Mouse (Mus musculus) midbrain, postnatal 0 days (tissue): ENCODE measurements around the gene Patz1. TPM values are rescaled to one million over a fixed set of nuclear protein-coding genes. Genes with fewer than 3 reads are reported as not detected.

Experiments used
- ATAC-seq: fragments of 200-750 bp; cut with Nextera tagmentation; 2 replicates; pipeline ENCODE4 v1.8.0; 2017; ENCODE audit warnings: moderate number of reproducible peaks, mild to moderate bottlenecking, moderate TSS enrichment, moderate library complexity; ENCODE audit not compliant: low FRiP score
- DNase-seq: peaks from one replicate; pipeline ENCODE4 v3.0.0-alpha.2; 2015; ENCODE audit warnings: low spot score
- H3K27ac ChIP-seq: fragments of 300-500 bp; sonication (generic); 2 replicates; pipeline ENCODE4 v1.5.1; 2014; ENCODE audit warnings: low read depth, mild to moderate bottlenecking, low read length, mixed read lengths
- H3K27me3 ChIP-seq: fragments of 300-500 bp; sonication (generic); 2 replicates; pipeline ENCODE4 v1.6.1; 2014; ENCODE audit warnings: low read length, control low read depth, mixed read lengths; ENCODE audit not compliant: insufficient read depth
- H3K36me3 ChIP-seq: fragments of 300-500 bp; sonication (generic); 2 replicates; pipeline ENCODE4 v1.6.1; 2014; ENCODE audit warnings: low read length, control low read depth, mixed read lengths; ENCODE audit not compliant: insufficient read depth
- H3K4me1 ChIP-seq: fragments of 300-500 bp; sonication (generic); 2 replicates; pipeline ENCODE4 v1.6.1; 2014; ENCODE audit warnings: mild to moderate bottlenecking, control low read depth, antibody characterized with exemption, low read length, mixed read lengths; ENCODE audit not compliant: insufficient read depth
- H3K4me2 ChIP-seq: fragments of 300-500 bp; sonication (generic); 2 replicates; pipeline ENCODE4 v1.6.1; 2014; ENCODE audit warnings: low read depth, mild to moderate bottlenecking, low read length, mixed read lengths; ENCODE audit not compliant: poor library complexity, severe bottlenecking
- H3K4me3 ChIP-seq: fragments of 300-500 bp; sonication (generic); 2 replicates; pipeline ENCODE4 v1.5.1; 2014; ENCODE audit warnings: low read depth, mild to moderate bottlenecking, low read length, moderate library complexity
- H3K9ac ChIP-seq: fragments of 300-500 bp; sonication (generic); replicated peaks from 2 replicates; pipeline ENCODE4 v1.6.1; 2014; ENCODE audit warnings: mild to moderate bottlenecking, low read length, moderate library complexity, mixed read lengths; ENCODE audit not compliant: poor library complexity, severe bottlenecking
- H3K9me3 ChIP-seq: fragments of 300-500 bp; sonication (generic); 2 replicates; pipeline ENCODE4 v1.6.1; 2016; ENCODE audit warnings: low read length, control low read depth
- CTCF ChIP-seq: IDR thresholded peaks from 2 replicates; pipeline ENCODE4 v1.5.1; 2016; ENCODE audit warnings: antibody characterized with exemption, mild to moderate bottlenecking
- WGBS: fragments of 180-500 bp; shearing (Covaris S2); extraction: QIAGEN DNeasy Blood & Tissue Kit; methylation state at CpG from one replicate; pipeline ENCODE4 v1.1.7; 2014; 5-methylcytosine and 5-hydroxymethylcytosine counted together
- polyA plus RNA-seq: library from polyadenylated mRNA; unstranded; fragments of >200 nt; fragmentation: Nextera tagmentation; extraction: Ambion mirVana; gene quantifications from 2 replicates; pipeline ENCODE4 v1.2.1, GENCODE M21; 2015
- total RNA-seq: library from RNA; depleted of rRNA; stranded (reverse); fragments of >200 nt; gene quantifications from 2 replicates; pipeline ENCODE4 v1.2.3, GENCODE M21; 2014

Gene Patz1
- total and polyA plus RNA-seq, 2 experiments from 2014 or later = 39.3 to 79.3 TPM

GRCm38 (mm10) chr11:3289803-3290639 is 1.3 kb downstream of the Patz1 start:
- Histone ChIP-seq H3K4me1 (peaks cover 11% of the 10 kb centered on the region; the same call in 1 of the 2 replicates), H3K27ac (peak overlapping the region; percentile 100), H3K9me3 (no peaks in the 10 kb centered on the region), H3K4me2 (peak overlapping the region; percentile 100), H3K27me3 (no peaks in the 10 kb centered on the region), H3K36me3 (peaks cover 17% of the 10 kb centered on the region), H3K9ac (peak overlapping the region; percentile 84), H3K4me3 (peak overlapping the region; percentile 79)
- DNase-seq = peak; percentile 95
- under 1% methylated on average over 66 of the region's 92 CpGs for WGBS
- ATAC-seq = peak; percentile 76
- TF ChIP-seq CTCF = peak; percentile 67

- Histone ChIP-seq H3K9ac (peak overlapping the region; percentile 84), H3K4me3 (peak overlapping the region; percentile 79), H3K27me3 (no peaks in the 10 kb centered on the region), H3K36me3 (peaks cover 22% of the 10 kb centered on the region), H3K4me1 (peaks cover 11% of the 10 kb centered on the region; the same call in 1 of the 2 replicates), H3K27ac (peak overlapping the region; percentile 100), H3K9me3 (no peaks in the 10 kb centered on the region), H3K4me2 (peak overlapping the region; percentile 100)
- under 1% methylated on average over 50 of the region's 50 CpGs for WGBS
- ATAC-seq (peak; percentile 0; the same call in 1 of the 2 replicates), DNase-seq (peak; percentile 53)
- no peak for TF ChIP-seq CTCF
Observed at GRCm38 (mm10) chr11:3290640-3291310, 2.1 kb downstream of the Patz1 start.

- Histone ChIP-seq H3K4me1 (peaks cover 11% of the 10 kb centered on the region; the same call in 1 of the 2 replicates), H3K9me3 (no peaks in the 10 kb centered on the region), H3K9ac (peak overlapping the region; percentile 84), H3K27me3 (no peaks in the 10 kb centered on the region), H3K36me3 (peaks cover 29% of the 10 kb centered on the region), H3K4me3 (peak overlapping the region; percentile 79), H3K27ac (peak overlapping the region; percentile 100), H3K4me2 (peak overlapping the region; percentile 100)
- no peak for DNase-seq
- 2% methylated on average over 26 of the region's 26 CpGs for WGBS
- ATAC-seq = no peak
- TF ChIP-seq CTCF = no peak
Observed at GRCm38 (mm10) chr11:3291311-3292061, 2.8 kb downstream of the Patz1 start.

- H3K4me2 ChIP-seq = peak overlapping the region; percentile 100
- peaks cover 35% of the 10 kb centered on the region for H3K36me3 ChIP-seq
- no peak for ATAC-seq
- H3K9ac ChIP-seq = peak overlapping the region; percentile 84
- H3K9me3 ChIP-seq = no peaks in the 10 kb centered on the region
- no peak for TF ChIP-seq CTCF
- H3K4me3 ChIP-seq = peak overlapping the region; percentile 79
- H3K4me1 ChIP-seq = peaks cover 11% of the 10 kb centered on the region; the same call in 1 of the 2 replicates
- WGBS = 0% methylated on average over 8 of the region's 8 CpGs
- no peaks in the 10 kb centered on the region for H3K27me3 ChIP-seq
- peak; percentile 43 for DNase-seq
- peak overlapping the region; percentile 52 for H3K27ac ChIP-seq
Observed at GRCm38 (mm10) chr11:3292062-3292421, 3.4 kb downstream of the Patz1 start.

GRCm38 (mm10) chr11:3292711-3293249 is 4.1 kb downstream of the Patz1 start:
- Histone ChIP-seq H3K27me3 (no peaks in the 10 kb centered on the region), H3K4me2 (peak overlapping the region; percentile 100), H3K4me3 (peak overlapping the region; percentile 79), H3K27ac (peak overlapping the region; percentile 52), H3K9ac (peak overlapping the region; percentile 84), H3K9me3 (no peaks in the 10 kb centered on the region), H3K36me3 (peaks cover 42% of the 10 kb centered on the region), H3K4me1 (peaks cover 11% of the 10 kb centered on the region; the same call in 1 of the 2 replicates)
- WGBS = 3% methylated on average over 8 of the region's 8 CpGs
- TF ChIP-seq CTCF = no peak
- ATAC-seq (no peak), DNase-seq (peak; percentile 77)
